Mouse (Mus musculus) cerebellum, adult 18-20 months (tissue): ENCODE measurements around the gene G0s2.

ENCODE experiments used
- DNase-seq, 2 experiments: peaks; one replicate each; pipeline ENCODE4 v3.0.0; 2021

Gene G0s2

GRCm38 (mm10) chr1:193272916-193273601, at the start of gene G0s2:
TSS of gene G0s2 (minus strand) at chr1:193273217.
- peak; percentile 53 to 54 for DNase-seq

GRCm38 (mm10) chr1:193320398-193320797, 47.4 kb upstream of the G0s2 start:
- DNase-seq = no peak

- no peak for DNase-seq
Measured at GRCm38 (mm10) chr1:193319721-193320120, 46.7 kb upstream of the G0s2 start.

- peak; percentile 72 to 79 for DNase-seq
Measured at GRCm38 (mm10) chr1:193317159-193317559, 44.1 kb upstream of the G0s2 start.

- DNase-seq = no peak
Measured at GRCm38 (mm10) chr1:193316358-193316750, 43.3 kb upstream of the G0s2 start.

- DNase-seq = peak; percentile 87 to 91
Measured at GRCm38 (mm10) chr1:193315705-193316357, 42.8 kb upstream of the G0s2 start.

GRCm38 (mm10) chr1:193311596-193311995, 38.6 kb upstream of the G0s2 start:
- peak in 1 of 2 experiments; percentile 7 for DNase-seq

GRCm38 (mm10) chr1:193310519-193311085, 37.6 kb upstream of the G0s2 start:
- no peak for DNase-seq

GRCm38 (mm10) chr1:193309785-193310518, 36.9 kb upstream of the G0s2 start:
- DNase-seq = no peak

GRCm38 (mm10) chr1:193306832-193307231, 33.8 kb upstream of the G0s2 start:
- no peak for DNase-seq

- DNase-seq = peak; percentile 73 to 82
Measured at GRCm38 (mm10) chr1:193305386-193305785, 32.4 kb upstream of the G0s2 start.

- no peak for DNase-seq
Measured at GRCm38 (mm10) chr1:193303096-193303495, 30.1 kb upstream of the G0s2 start.

- DNase-seq = no peak
Measured at GRCm38 (mm10) chr1:193302093-193302405, 29.0 kb upstream of the G0s2 start.

- DNase-seq = peak; percentile 59 to 67
Measured at GRCm38 (mm10) chr1:193301216-193302092, 28.4 kb upstream of the G0s2 start.

- DNase-seq = no peak
Measured at GRCm38 (mm10) chr1:193299995-193300394, 27.0 kb upstream of the G0s2 start.

- no peak for DNase-seq
Measured at GRCm38 (mm10) chr1:193298141-193298765, 25.2 kb upstream of the G0s2 start.

- no peak for DNase-seq
Measured at GRCm38 (mm10) chr1:193295920-193296319, 22.9 kb upstream of the G0s2 start.

GRCm38 (mm10) chr1:193293926-193294325, 20.9 kb upstream of the G0s2 start:
- no peak for DNase-seq

- DNase-seq = no peak
Measured at GRCm38 (mm10) chr1:193293039-193293438, 20.0 kb upstream of the G0s2 start.

- DNase-seq = no peak
Measured at GRCm38 (mm10) chr1:193290686-193291085, 17.7 kb upstream of the G0s2 start.

GRCm38 (mm10) chr1:193289914-193290313, 16.9 kb upstream of the G0s2 start:
- no peak for DNase-seq

- DNase-seq = no peak
Measured at GRCm38 (mm10) chr1:193289076-193289475, 16.1 kb upstream of the G0s2 start.
